Comparison of ENCODE assay signal across 10 mouse cellular contexts in genomic region chr4:137305831-137306576, GRCm38 (mm10). TPM values are rescaled to one million over a fixed set of nuclear protein-coding genes. Genes with fewer than 3 reads are reported as not detected.
A peak's percentile ranks its signal among the peaks of the same experiment; 100 is the strongest.
DNase-seq lines count a peak whose midpoint lies in the region; ATAC-seq lines count a peak whose summit lies in the region.
"Had no signal": no experiment of that assay in that cellular context is flagged by ENCODE, and none has a peak within 500 bp of the region (broad histone marks: within the 10 kb centered on the region; RNA-seq: fewer than 3 reads in every experiment).

No protein-coding gene starts in this region.

- no peak overlapping the region for H3K4me3 ChIP-seq in hindbrain, embryonic 10.5 days
- H3K4me3 ChIP-seq in hindbrain, embryonic 14.5 days (replicated peaks; ENCODE audit: low read length), result no peak overlapping the region
- no peak overlapping the region for H3K4me3 ChIP-seq in embryonic facial prominence, embryonic 13.5 days
- H3K4me3 ChIP-seq in hindbrain, embryonic 12.5 days, result no peak overlapping the region
- no peak overlapping the region for H3K4me3 ChIP-seq in limb, embryonic 13.5 days

- peak overlapping the region; percentile 69 for H3K27ac ChIP-seq in hindbrain, embryonic 10.5 days
- H3K27ac ChIP-seq in hindbrain, embryonic 14.5 days, result no peak overlapping the region
- H3K27ac ChIP-seq in embryonic facial prominence, embryonic 13.5 days, result peak overlapping the region; percentile 16; the same call in 1 of the 2 replicates
- H3K27ac ChIP-seq in hindbrain, embryonic 12.5 days, result 0 out of 2 replicates have a peak overlapping the region, but pooled peaks have one; percentile 6
- 0 out of 2 replicates have a peak overlapping the region, but pooled peaks have one; percentile 17 for H3K27ac ChIP-seq in limb, embryonic 13.5 days

- 72% methylated on average over 13 of the region's 13 CpGs for WGBS in hindbrain, embryonic 10.5 days
- 52% methylated on average over 13 of the region's 13 CpGs for WGBS in hindbrain, embryonic 14.5 days
- 80% methylated on average over 13 of the region's 13 CpGs for WGBS in embryonic facial prominence, embryonic 13.5 days
- WGBS in hindbrain, embryonic 12.5 days, result 58% methylated on average over 13 of the region's 13 CpGs
- WGBS in limb, embryonic 13.5 days, result 37% methylated on average over 13 of the region's 13 CpGs

- H3K4me2 ChIP-seq in hindbrain, embryonic 14.5 days (replicated peaks), result no peak overlapping the region
- H3K4me2 ChIP-seq in embryonic facial prominence, embryonic 13.5 days, result no peak overlapping the region
- no peak overlapping the region for H3K4me2 ChIP-seq in hindbrain, embryonic 12.5 days (replicated peaks)
- H3K4me2 ChIP-seq in limb, embryonic 13.5 days (replicated peaks), result no peak overlapping the region

- no peak overlapping the region for H3K9ac ChIP-seq in hindbrain, embryonic 14.5 days
- H3K9ac ChIP-seq in embryonic facial prominence, embryonic 13.5 days, result peak overlapping the region; percentile 46; the same call in 1 of the 2 replicates
- H3K9ac ChIP-seq in hindbrain, embryonic 12.5 days, result no peak overlapping the region
- no peak overlapping the region for H3K9ac ChIP-seq in limb, embryonic 13.5 days

- H3K36me3 ChIP-seq in hindbrain, embryonic 10.5 days, result peaks cover 11% of the 10 kb centered on the region; the same call in 1 of the 2 replicates
- H3K36me3 ChIP-seq in hindbrain, embryonic 14.5 days (replicated peaks; ENCODE audit: control insufficient read depth, insufficient read depth), result no peaks in the 10 kb centered on the region
- peaks cover 5% of the 10 kb centered on the region for H3K36me3 ChIP-seq in embryonic facial prominence, embryonic 13.5 days
- H3K36me3 ChIP-seq in hindbrain, embryonic 12.5 days, result no peaks in the 10 kb centered on the region
- H3K36me3 ChIP-seq in limb, embryonic 13.5 days, result peaks cover 14% of the 10 kb centered on the region; the same call in 1 of the 2 replicates

- peaks cover 43% of the 10 kb centered on the region for H3K4me1 ChIP-seq in hindbrain, embryonic 10.5 days (replicated peaks)
- peaks cover 6% of the 10 kb centered on the region; the same call in 1 of the 2 replicates for H3K4me1 ChIP-seq in hindbrain, embryonic 14.5 days (replicated peaks; ENCODE audit: control insufficient read depth, insufficient read depth, low read length)
- peaks cover 30% of the 10 kb centered on the region for H3K4me1 ChIP-seq in embryonic facial prominence, embryonic 13.5 days
- peaks cover 21% of the 10 kb centered on the region for H3K4me1 ChIP-seq in hindbrain, embryonic 12.5 days
- H3K4me1 ChIP-seq in limb, embryonic 13.5 days, result peaks cover 51% of the 10 kb centered on the region

- no peak for DNase-seq in hindbrain, embryonic 10.5 days (ENCODE audit: low spot score)
- DNase-seq in hindbrain, embryonic 14.5 days (ENCODE audit: low spot score), result no peak
- DNase-seq in thymus, postnatal 10 days (ENCODE audit: low spot score in 2 of 2), result no peak
- DNase-seq in spleen, adult 18-20 months, result no peak
- DNase-seq: cerebellum, adult 9-11 months had no signal

- H3K27me3 ChIP-seq in hindbrain, embryonic 10.5 days (ENCODE audit: insufficient read depth, poor library complexity, severe bottlenecking), result no peaks in the 10 kb centered on the region
- no peaks in the 10 kb centered on the region for H3K27me3 ChIP-seq in hindbrain, embryonic 14.5 days (ENCODE audit: control insufficient read depth, insufficient read depth, low read length)
- H3K27me3 ChIP-seq in embryonic facial prominence, embryonic 13.5 days, result no peaks in the 10 kb centered on the region
- no peaks in the 10 kb centered on the region for H3K27me3 ChIP-seq in hindbrain, embryonic 12.5 days
- H3K27me3 ChIP-seq in limb, embryonic 13.5 days, result no peaks in the 10 kb centered on the region

- ATAC-seq in hindbrain, embryonic 14.5 days (ENCODE audit: low FRiP score), result no peak
- no peak for ATAC-seq in embryonic facial prominence, embryonic 13.5 days (ENCODE audit: insufficient number of reproducible peaks, insufficient read depth, low FRiP score, low TSS enrichment, low read depth)
- ATAC-seq in hindbrain, embryonic 12.5 days (ENCODE audit: low FRiP score), result no peak
- no peak for ATAC-seq in limb, embryonic 13.5 days (ENCODE audit: low FRiP score, low read depth)
- no peak for ATAC-seq in megakaryocyte progenitor cell, adult 5-6 weeks (replicated peaks; ENCODE audit: poor library complexity)

- H3K9me3 ChIP-seq in hindbrain, embryonic 10.5 days, result no peaks in the 10 kb centered on the region
- no peaks in the 10 kb centered on the region for H3K9me3 ChIP-seq in hindbrain, embryonic 14.5 days (ENCODE audit: control insufficient read depth, low read length)
- no peaks in the 10 kb centered on the region for H3K9me3 ChIP-seq in embryonic facial prominence, embryonic 13.5 days
- no peaks in the 10 kb centered on the region for H3K9me3 ChIP-seq in hindbrain, embryonic 12.5 days (replicated peaks)
- H3K9me3 ChIP-seq in limb, embryonic 13.5 days, result no peaks in the 10 kb centered on the region

RNA-seq across cellular contexts. Expression of gene Wnt4, which starts 28.7 kb away (rescaled TPM):
- 1.2 and 1.4 TPM in 2 replicates for polyA plus RNA-seq in hindbrain, embryonic 10.5 days (2016; fragmentation: Nextera tagmentation; extraction: Ambion mirVana)
- polyA plus RNA-seq in hindbrain, embryonic 14.5 days (2014; fragmentation: Nextera tagmentation; extraction: Ambion mirVana), result 1.9 and 2.2 TPM in 2 replicates
- 5.0 and 6.7 TPM in 2 replicates for polyA plus RNA-seq in embryonic facial prominence, embryonic 13.5 days (2015; fragmentation: Nextera tagmentation; extraction: Ambion mirVana)
- 3.7 and 5.0 TPM in 2 replicates for polyA plus RNA-seq in hindbrain, embryonic 12.5 days (2016; fragmentation: Nextera tagmentation; extraction: Ambion mirVana)
- polyA plus RNA-seq in limb, embryonic 13.5 days (2015; fragmentation: Nextera tagmentation; extraction: Ambion mirVana), result 5.1 and 5.3 TPM in 2 replicates
- total RNA-seq in megakaryocyte progenitor cell, adult 5-6 weeks (2015), result not detected in 2 replicates
- total RNA-seq in megakaryocyte progenitor cell, adult 5-6 weeks (2017), result not detected in 2 replicates
- total RNA-seq: megakaryocyte-erythroid progenitor cell, adult 5-6 weeks had no signal

RNA-seq across cellular contexts. Expression of gene Cdc42, which starts 51.5 kb away (rescaled TPM):
- 592 and 604 TPM in 2 replicates for polyA plus RNA-seq in hindbrain, embryonic 10.5 days (2016; fragmentation: Nextera tagmentation; extraction: Ambion mirVana)
- polyA plus RNA-seq in hindbrain, embryonic 14.5 days (2014; fragmentation: Nextera tagmentation; extraction: Ambion mirVana), result 1,007 and 1,073 TPM in 2 replicates
- 700 and 721 TPM in 2 replicates for polyA plus RNA-seq in embryonic facial prominence, embryonic 13.5 days (2015; fragmentation: Nextera tagmentation; extraction: Ambion mirVana)
- 666 and 694 TPM in 2 replicates for polyA plus RNA-seq in hindbrain, embryonic 12.5 days (2016; fragmentation: Nextera tagmentation; extraction: Ambion mirVana)
- polyA plus RNA-seq in limb, embryonic 13.5 days (2015; fragmentation: Nextera tagmentation; extraction: Ambion mirVana), result 748 and 758 TPM in 2 replicates
- total RNA-seq in megakaryocyte progenitor cell, adult 5-6 weeks (2015), result 610 and 655 TPM in 2 replicates
- 471 and 517 TPM in 2 replicates for total RNA-seq in megakaryocyte progenitor cell, adult 5-6 weeks (2017)
